Mouse (Mus musculus): ENCODE results near the gene Fbf1. TPM values are rescaled to one million over a fixed set of nuclear protein-coding genes. Genes with fewer than 3 reads are reported as not detected.
"Not testable (repeated sequence)": the region's sequence is repeated elsewhere in the genome, so short reads cannot be mapped to it uniquely, and the experiment has no call there.

Gene Fbf1
- total RNA-seq, 1 experiment from 2014 or later = 31.0 TPM

DNA sequence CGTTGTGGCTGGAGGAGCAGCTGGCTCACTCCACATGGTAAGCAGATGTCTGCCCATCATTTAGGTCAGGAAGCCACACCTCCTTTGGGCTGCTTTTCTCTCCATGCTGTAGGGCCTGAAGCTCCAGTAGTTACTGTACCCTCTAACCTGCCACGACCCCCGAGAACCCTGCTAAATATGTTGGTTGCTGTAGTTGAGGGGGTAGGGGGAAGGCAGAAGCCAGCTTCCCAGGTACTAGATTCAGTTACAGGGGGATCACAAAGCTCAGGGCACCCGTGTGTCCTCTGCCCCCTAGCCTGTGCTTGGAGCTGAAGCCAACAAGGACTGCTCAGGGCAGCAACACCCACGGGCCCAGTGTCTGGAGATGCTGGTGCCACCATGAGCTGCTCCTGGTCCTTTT is 34.5 kb downstream of the Fbf1 start:
- no peak for DNase-seq

DNA sequence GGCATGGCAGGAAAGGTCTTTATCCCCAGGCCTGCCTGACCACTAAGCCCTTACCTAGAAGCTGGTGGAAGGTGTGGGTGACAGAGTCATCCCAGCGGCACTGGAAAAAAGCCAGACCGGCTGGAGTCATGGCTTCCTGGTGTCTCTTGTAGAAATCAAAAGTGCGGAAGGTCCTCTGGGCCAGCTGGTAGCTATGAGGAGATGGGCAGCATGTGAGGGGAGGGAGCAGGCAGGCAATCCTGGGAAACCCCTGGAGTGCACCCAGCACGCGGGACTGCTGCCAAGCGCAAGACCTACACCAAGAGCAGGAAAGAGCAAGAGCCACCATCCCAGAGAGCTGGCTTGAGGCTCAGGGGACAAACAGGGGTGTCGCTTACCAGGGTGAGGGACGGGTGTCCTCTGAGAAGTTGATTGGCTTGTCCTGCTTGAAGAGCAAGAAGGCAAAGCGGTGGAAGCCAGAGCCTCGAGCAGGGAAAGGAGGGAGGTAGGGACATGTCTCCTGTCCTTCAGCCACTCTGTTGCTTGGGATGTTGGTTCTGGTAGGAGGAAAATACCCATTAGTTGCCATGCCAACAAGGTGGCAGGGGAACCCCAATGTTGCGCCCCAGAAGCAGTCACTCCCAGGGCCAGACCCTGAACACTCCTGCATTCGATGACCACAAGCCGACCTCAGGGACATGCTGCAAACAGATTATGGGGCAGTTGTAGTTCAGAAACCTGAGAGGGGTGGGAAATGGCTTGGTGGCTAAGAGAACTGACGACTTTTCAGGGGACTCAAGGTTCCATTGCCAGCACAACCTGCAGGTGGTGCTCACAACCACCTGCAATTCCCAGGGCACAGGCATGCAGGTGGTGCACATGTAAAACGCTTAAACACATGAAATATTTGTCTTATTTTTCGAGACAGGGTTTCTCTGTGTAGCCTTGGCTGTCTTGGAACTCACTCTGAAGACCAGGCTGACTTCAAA is 35.3 kb downstream of the Fbf1 start:
- peak; percentile 47 for DNase-seq

DNA sequence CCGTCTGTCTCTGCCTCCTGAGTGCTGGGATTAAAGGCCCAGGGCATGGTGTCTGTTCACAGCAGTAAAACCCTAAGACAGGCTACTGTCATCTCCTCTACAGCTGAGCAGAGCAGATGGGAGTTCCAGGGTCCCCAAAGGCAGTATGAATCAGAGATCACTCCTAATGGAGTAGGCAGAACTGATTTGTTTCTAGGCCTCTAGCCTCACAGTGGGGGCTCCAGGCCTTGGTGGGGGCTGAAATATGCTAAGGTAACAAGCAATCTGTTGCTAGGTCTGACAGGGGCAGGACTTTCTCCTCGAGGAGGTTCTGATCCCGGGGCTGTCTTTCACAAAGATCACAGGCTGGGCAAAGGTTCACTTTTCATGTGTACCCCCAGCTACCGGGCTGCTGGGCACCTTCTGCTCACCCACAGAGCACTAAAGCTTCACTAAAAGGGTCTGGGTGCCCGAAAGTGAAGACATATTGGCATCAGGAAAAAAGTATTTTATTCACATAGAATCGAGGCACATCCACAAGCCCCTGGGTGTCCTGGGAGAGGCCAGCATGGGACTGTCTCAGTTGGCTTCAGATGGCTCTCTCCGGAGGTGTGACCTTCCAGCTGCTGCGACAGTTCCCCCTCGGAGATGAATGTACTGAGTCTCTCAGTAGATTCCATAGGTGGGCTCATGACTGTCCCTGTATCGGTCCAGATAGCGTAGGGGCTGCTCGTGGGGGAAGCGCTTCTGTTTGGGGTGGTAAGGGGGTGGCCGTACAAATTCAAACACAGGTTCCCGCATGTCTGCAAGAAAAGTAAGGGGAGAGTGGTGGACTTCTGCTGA is 36.4 kb downstream of the Fbf1 start:
- DNase-seq = no peak

DNA sequence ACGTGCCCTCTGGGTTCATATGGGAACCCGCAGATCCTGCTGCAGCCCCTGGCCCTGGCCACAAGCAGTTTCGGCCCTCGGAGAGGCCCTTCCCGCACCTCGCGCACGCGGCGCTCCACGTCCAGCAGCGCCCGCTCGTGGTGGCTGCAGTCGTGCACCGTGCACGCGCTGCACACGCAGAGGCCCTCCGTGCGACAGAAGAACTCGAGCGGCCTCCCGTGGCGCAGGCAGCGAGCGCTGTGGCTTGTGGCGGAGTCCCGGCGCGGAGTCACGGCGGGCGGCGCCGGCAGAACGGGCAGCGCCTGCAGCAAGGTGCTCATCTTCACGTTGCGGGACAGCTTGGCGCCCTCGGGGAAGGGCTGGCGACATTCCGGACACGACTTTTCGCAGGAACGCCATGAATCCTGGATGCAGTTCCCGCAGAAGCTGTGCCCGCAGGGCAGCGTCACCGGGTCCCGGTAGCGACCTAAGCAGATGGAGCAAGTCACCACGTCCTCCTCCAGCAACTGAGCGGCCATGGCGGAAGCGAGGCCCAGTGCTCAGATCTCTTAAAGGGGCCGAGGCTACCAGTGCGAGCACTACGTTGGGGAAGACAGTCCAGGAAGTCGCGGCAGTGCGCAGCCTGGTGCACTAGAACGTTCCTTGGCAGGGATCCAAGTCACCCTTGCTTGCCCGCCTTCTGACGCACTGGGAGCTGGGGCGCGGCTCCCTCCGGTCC is 37.3 kb downstream of the Fbf1 start, which contains the start of gene Trim65:
TSS of gene Trim65 (minus strand) at position 641 of the 718 bp plus-strand sequence.
- peak; percentile 95 for DNase-seq

DNA sequence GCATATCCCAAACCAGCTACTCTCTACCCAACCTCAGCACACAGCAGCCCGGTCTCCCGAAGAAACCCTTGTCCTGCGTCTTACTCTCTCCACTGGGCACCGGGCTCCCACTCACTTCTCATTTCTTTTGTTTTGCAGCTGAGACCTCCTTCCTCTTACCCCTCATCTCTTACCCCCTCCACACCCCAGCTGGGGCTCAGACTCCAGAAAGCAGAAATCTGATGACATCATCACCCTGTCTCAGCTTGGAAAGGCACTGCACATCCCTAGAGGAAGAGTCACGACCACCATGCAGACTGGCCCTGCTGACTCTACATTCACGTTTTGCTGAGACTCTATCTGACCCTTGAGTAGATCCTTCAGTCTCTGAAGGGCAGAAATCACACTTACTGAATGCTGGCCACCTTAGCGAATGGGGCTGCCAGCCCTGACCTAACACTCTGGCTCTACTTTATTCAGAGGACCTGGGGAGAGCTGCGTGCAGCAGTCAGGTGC is 37.9 kb downstream of the Fbf1 start:
- DNase-seq = no peak

DNA sequence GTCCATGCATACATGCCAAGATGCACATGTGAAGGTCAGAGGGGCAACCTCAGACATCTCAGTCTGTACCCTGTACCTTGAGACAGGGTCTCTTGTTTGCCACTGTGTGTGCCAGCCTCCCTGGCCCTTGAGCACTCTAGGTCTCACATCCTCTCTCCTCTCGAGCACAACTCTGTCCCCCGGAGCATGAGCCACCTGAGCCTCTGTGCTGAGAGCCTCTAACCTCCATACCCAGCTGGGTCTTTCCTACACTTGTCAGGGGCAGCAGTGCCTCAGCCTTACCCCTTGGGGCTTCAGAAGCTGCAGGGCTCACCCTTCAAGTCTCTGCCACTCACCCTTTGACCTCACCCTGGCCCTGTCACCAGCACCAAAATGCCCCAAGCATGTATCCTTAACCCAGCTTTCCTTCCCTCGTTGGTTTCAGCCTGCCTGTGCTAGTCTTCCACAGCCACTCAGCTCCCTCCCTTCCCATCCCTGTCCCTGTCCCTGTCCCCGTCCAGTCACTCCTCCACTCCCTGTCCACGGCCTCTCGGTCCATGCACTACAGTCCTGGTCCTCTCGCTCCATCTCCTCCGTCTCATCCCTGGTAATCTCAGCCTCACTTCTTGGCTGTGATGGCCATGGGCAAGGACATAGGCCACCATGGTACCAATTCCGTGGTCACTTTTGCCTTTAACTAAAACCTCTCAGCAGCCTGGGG is 38.7 kb downstream of the Fbf1 start:
- DNase-seq = no peak

DNA sequence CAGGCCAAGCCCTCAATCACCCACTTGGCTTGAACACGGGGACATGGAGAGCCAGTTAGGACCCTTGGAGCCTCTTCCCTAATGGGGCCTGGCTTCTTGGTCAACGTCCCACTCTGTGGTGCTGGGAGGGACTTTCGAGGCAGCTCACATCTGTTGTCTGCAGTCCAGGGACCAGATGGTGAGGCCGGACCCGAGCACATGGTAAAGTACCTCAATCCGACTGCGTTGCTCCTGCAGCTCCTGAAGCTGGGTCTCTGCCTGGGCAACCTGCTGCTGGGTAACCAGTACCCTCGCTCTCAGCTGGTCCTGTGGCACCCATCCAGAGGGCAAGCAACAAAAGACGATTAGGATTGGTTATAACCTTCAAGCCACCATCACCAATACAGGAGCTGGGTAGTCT is 40.0 kb downstream of the Fbf1 start:
- DNase-seq = no peak

DNA sequence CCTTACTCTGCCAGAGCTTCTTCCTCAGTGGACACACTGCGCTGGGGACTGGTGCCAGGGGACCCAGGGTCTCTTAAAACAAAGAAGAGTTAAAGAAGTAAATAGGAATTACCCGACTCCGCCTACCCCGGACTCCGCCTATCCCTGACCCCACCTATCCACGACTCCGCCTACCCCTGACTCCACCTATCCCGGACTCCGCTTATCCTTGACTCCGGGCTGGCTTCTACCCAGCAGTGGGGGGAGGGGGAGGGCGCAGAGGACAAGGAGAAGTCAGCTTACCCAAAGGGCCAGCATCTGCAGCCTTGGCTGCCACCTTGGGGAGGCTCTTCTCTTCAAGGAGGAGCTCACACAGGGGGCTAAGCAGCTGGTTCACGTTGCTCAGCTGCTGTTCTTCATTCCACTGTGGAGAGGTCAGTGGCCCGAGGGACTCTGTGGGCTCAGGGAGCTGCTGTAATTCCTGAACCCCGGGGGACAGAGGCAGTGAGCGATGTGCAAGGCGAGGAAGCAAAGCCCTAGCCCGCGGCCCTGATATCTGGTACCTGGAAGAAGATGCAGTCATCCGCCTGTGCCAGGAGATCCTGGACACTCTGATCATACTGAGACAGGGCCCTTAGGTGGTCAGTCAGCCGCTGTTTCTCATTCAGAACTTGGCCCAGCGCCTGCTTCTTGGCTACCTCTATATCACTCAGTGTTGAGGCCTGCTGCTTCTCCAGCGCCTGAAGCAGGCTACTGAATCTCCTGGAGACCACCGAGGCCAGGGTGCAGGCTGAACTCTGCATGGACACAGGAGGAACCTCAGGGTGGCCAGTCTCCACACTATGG is 40.6 kb downstream of the Fbf1 start, which contains the start of gene Trim47:
TSS of gene Trim47 (minus strand) at position 55 of the 825 bp plus-strand sequence.
- DNase-seq = peak; percentile 95

DNA sequence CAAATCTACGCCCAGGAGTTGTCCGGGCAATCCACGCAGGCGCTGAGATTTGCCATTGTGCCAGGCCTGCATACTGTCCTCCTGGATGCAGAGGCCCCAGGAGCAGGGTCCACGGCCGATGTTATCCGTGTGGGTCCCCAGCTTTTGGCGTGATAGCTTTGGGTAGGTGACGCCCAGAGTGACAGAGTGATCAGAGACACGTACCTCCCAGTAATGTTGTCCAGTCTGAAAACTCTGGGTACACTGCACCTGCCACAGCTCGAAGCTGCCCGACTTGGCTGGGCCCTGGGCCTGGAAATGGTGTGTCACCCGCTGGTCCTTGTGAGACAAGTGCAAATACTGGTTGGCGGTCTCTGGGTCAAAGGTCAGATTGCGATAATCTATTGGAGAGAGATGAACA is 41.7 kb downstream of the Fbf1 start:
- no peak for DNase-seq

DNA sequence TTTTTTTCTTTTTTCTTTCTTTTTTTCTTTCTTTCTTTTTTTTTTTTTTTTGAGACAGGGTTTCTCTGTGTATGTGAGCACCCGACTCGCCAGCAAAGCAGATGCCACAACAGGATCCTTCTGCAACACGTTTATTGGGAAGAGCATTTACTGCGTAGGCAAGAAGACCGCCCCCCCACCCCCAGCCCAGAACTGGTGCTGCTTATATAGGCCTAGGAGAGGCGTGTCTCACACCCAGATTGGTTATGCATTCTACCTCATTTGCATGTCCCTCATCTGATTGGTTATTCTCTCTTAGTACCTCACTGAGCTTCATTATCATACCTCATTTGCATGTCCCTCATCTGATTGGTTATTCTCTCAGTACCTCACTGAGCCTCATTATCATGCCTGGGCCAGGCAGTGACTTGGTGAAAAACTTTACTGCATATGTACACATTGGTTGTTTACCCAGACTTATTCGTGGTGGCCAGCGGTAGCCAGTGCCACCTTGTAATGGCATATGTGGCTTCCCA is 46.2 kb downstream of the Fbf1 start:
- not testable (repeated sequence) for DNase-seq

DNA sequence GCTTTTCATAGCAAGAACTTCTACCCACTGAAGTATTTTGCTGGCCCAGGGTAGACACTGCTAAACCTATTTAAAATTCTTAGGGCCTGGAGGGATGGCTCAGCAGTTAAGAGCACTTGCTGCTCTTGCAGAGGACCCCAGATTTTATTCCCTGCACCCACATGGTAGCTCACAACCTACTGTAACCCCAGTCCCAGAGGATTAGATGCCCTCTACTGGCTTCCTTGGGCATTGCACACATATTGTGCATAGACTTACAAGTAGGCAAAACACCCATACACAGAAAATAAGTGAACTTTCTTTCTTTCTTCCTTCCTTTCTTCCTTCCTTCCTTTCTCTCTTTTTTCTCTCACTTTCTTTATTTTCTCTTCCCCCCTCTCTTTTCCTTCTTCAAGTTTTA is 50.1 kb downstream of the Fbf1 start:
- DNase-seq = no peak

DNA sequence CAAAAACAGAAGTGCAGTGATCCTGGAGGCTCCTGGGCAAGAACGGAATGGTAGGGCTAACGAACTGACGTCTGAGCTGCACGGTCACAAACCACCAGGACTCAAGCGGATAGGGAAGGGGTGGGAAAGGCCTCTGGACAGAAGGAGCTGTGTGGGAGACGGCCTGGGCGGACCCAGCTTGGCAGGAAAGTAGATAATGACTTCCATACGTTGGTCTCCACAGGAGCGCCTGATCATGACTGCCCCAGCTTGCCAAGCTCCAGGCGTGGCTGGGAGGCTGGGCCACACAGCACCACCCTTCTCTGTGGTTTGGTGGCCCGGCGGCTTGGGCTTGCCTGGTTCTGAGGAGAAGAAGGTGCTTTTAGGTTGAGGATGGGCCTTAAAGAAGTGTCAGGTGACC is 50.7 kb downstream of the Fbf1 start:
- no peak for DNase-seq

DNA sequence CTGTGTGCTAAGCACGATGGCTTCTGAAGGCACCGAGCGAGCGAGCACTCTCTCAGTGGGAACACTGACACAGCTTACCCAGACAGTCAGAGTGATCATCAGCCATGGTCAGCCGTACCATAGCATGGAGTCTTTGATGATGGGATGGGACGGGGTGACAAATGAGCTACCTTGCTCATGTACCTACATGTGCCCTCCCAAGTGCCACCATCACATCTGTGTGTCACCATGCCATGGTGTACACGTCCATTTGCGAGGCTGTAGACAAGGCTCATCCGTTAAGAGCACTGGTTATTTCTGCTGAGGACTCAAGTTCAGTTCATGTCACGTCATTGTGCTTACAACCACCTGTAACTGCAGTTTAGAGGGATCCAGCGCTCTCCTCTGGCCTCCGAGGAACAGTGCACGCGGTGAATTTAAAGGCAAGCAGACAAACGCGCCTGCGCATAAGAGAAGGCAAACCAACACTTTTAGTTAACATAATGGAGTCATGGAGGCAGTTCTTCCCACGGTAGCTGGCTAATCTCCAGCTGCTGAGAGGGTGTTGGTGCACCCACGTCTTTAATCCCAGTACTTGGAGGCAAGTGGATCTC is 56.3 kb downstream of the Fbf1 start:
- DNase-seq = no peak

DNA sequence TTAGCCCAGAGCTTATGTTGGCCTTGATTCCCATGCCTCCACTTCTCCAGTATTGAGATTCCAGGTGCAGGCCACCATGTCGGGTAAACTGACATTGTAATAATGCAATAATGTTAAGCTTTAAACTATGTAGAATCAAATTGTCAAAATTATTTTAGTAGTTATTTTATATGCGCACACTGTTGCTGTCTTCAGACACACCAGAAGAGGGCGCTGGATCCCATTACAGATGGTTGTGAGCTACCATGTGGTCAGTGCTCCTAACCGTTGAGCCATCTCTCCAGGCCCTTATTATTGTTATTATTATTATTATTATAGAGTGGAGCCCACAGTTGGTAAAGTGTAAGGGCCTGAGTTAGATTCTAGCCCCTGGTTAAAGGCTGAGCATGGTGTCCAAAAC is 56.9 kb downstream of the Fbf1 start:
- DNase-seq = no peak

DNA sequence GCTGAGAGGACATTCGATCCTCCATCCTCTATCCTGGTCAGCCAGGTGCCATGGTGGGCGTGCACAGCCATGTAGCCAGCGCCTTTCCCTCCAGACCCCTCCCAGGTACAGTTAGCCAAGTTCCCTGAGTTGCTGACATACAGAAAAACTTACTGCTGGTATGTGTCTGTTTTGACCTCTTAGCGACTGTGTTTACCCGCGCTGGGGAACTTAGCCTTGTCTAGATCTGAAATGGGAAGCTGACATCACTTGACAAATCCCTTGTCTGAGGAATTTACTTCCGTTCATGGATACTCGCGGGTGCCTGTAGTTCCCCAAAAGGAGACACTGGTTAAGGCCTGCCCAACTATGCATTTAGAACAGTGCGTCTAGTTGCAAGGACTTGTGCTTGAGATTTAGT is 57.4 kb downstream of the Fbf1 start:
- no peak for DNase-seq

DNA sequence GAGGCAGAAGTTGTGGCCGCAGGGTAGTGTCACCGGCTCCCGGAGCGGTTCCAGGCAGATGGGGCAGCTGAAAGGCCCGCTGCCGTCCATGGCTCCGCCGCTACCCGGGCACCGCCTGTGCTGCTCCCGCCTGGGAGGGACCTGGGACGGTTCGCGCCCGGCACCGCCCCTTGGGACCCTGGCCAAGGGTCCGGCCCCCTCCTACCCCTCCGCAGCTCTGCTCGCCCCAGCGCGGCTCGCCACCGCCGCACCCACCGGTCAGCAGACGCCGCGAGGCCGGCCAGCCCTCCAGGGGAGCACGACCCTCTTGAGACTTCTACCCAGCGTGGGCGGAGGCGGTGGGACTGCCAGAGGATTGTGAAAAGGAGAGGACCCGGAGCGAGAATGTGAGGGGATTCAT is 57.8 kb downstream of the Fbf1 start:
- DNase-seq = peak; percentile 85

DNA sequence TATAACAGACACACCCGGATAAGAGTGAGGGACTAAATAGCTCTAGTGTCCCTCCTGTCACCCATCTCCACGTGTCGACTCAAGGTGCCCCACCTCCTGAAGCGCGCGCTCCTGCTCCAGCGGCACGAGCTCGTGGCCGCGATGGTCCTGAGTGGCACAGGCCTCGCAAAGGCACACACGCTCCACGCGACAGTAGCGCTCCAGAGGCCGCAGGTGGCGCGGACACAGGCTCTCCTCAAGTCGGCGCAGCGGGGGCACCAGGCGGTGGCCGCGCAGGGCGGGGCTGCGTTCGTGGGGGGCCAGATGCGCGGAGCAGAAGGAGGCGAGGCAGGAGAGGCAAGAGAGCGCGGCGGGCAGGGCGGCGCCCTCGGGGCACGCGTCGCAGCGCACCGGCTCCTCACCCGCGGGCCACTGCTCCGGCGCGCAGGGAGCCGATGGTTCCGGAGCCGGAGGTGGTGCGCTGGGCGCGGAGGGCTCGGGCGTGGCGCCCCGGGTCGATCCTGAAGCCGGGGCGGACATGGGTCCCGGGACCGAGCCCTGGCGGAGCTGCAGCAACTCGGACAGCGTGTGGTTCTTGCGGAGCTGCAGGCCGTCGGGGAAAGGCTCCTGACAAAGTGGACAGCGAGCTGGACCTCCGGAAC is 58.4 kb downstream of the Fbf1 start:
- DNase-seq = no peak

DNA sequence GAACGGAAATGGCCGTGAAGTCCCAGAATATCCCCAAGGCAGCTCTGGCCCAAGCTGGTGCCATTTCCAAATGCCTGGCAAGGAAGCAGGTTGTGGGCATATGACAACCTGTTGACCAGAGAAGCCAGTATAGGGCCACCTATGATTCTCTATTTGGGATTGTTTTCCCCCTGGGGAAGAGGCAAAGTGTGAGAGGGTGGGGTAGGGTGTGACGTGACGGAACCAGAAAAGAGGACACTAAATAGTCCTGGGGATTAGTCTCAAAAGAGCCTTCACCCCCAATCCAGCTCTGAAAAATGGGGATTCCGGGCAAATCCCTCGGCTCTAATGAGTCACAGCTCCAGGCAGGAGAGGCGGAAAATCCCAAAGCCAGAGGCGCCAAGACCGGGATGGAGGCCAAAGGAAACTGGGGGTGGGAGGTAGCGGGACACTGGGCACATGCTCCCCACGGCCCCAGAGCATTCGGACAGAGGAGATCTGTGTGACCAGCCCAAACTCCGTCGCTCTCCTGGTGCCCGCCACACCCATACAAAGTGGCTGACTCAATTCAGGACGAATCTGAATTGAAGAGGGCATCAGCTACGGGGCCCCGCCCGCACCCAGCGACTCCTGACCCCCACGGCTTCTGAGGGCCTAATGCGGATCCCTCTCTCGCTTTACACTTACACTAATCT is 59.4 kb downstream of the Fbf1 start:
- peak; percentile 65 for DNase-seq

DNA sequence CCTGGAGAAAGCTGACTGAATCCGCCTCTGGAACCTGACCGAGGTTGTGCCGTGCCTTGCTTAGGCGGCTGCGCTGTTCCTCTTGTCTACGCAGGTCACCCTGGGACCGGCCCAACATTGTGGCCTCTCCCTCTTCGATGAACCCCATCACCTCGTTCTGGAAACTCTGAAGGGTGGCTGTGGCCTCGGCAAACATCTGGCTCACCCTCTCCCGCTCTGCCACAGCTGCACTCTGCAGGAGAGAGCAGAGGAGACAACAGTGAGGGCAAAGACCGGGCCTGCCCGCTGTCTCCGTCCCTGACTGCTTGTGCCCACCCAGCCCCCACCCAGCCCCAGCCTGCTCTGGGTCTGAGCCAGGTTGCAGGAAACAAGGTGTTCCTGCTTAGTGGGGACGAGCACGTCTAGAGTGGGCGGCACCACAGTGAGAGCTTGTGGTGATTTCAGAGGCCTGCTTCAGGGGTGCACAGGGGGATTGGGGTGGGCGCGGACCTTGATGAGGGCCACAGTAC is 60.1 kb downstream of the Fbf1 start:
- no peak for DNase-seq

All from adrenal gland, postnatal 14 days (tissue).